Mouse (Mus musculus): ENCODE measurements around the gene Pcdh20. TPM values are rescaled to one million over a fixed set of nuclear protein-coding genes. Genes with fewer than 3 reads are reported as not detected.

Pcdh20 gene
- polyA plus RNA-seq (2021; fragmentation: Nextera tagmentation) = 44.4 and 49.4 TPM in 2 replicates
- long read RNA-seq, experiment 1, full-length matches to known transcripts = 144 of 222 reads
- long read RNA-seq, experiment 1, partial matches to known transcripts = 0 of 222 reads
- long read RNA-seq, experiment 1, other reads (novel, unspliced or antisense) = 78 of 222 reads
- long read RNA-seq, experiment 2, full-length matches to known transcripts = 385 of 454 reads
- long read RNA-seq, experiment 2, partial matches to known transcripts = 0 of 454 reads
- long read RNA-seq, experiment 2, other reads (novel, unspliced or antisense) = 69 of 454 reads

GRCm38 (mm10) chr14:88470495-88471434 is at the start of gene Pcdh20:
Pcdh20 (minus strand) TSS chr14:88471396.

Measured in layer of hippocampus, adult 6 months (tissue).